Mouse (Mus musculus) cerebellum, postnatal 14 days (tissue): ENCODE data around the gene Slc22a14.

Experiments used
- DNase-seq, 2 experiments: peaks; one replicate each; pipeline ENCODE4 v3.0.0; 2021; ENCODE audit warnings: mixed read lengths in 2 of 2

Slc22a14 gene

GRCm38 (mm10) chr9:119355943-119356342, 9.4 kb downstream of the Slc22a14 start:
- DNase-seq: no peak

- DNase-seq: no peak
These were observed 11.4 kb downstream of the Slc22a14 start for GRCm38 (mm10) chr9:119353926-119354325.

- DNase-seq: peak; percentile 79 to 92
These were observed 13.3 kb downstream of the Slc22a14 start for GRCm38 (mm10) chr9:119352060-119352459.

- no peak for DNase-seq
These were observed 14.2 kb downstream of the Slc22a14 start for GRCm38 (mm10) chr9:119350947-119351705.

GRCm38 (mm10) chr9:119350531-119350930, 14.8 kb downstream of the Slc22a14 start:
- DNase-seq: no peak

- no peak for DNase-seq
These were observed 19.0 kb downstream of the Slc22a14 start for GRCm38 (mm10) chr9:119346376-119346775.

GRCm38 (mm10) chr9:119342728-119343127, 22.6 kb downstream of the Slc22a14 start:
- DNase-seq: no peak

GRCm38 (mm10) chr9:119340909-119341816, 24.2 kb downstream of the Slc22a14 start, which contains the start of gene Myd88:
Myd88 (minus strand) TSS chr9:119341411.
- DNase-seq: peak; percentile 85 to 90

GRCm38 (mm10) chr9:119340212-119340580, 25.2 kb downstream of the Slc22a14 start:
- no peak for DNase-seq

GRCm38 (mm10) chr9:119339558-119340211, 25.7 kb downstream of the Slc22a14 start, which contains the start of gene Acaa1a:
Acaa1a (plus strand) TSS chr9:119339676.
- peak; percentile 79 to 85 for DNase-seq

GRCm38 (mm10) chr9:119339106-119339505, 26.2 kb downstream of the Slc22a14 start:
- peak in 1 of 2 experiments; percentile 39 for DNase-seq

- DNase-seq: no peak
These were observed 27.0 kb downstream of the Slc22a14 start for GRCm38 (mm10) chr9:119338350-119338749.

- DNase-seq: peak in 1 of 2 experiments; percentile 38
These were observed 27.5 kb downstream of the Slc22a14 start for GRCm38 (mm10) chr9:119337842-119338241.

GRCm38 (mm10) chr9:119335571-119335970, 29.8 kb downstream of the Slc22a14 start:
- DNase-seq: peak; percentile 30 to 37

- DNase-seq: no peak
These were observed 30.5 kb downstream of the Slc22a14 start for GRCm38 (mm10) chr9:119334834-119335233.

GRCm38 (mm10) chr9:119334324-119334723, 31.0 kb downstream of the Slc22a14 start:
- peak; percentile 52 to 69 for DNase-seq

GRCm38 (mm10) chr9:119330186-119330963, 35.0 kb downstream of the Slc22a14 start:
- no peak for DNase-seq

- DNase-seq: no peak
These were observed 36.9 kb downstream of the Slc22a14 start for GRCm38 (mm10) chr9:119328488-119328887.

GRCm38 (mm10) chr9:119324130-119324529, 41.2 kb downstream of the Slc22a14 start:
- no peak for DNase-seq

GRCm38 (mm10) chr9:119323260-119323645, 42.1 kb downstream of the Slc22a14 start:
- no peak for DNase-seq

GRCm38 (mm10) chr9:119322289-119323259, 42.8 kb downstream of the Slc22a14 start, which contains the start of gene Oxsr1:
Oxsr1 (minus strand) TSS chr9:119322427.
- DNase-seq: peak; percentile 97 to 99
